Mouse (Mus musculus): ENCODE data around the gene Slc16a5. TPM values are rescaled to one million over a fixed set of nuclear protein-coding genes. Genes with fewer than 3 reads are reported as not detected.
"Not testable (repeated sequence)": the region's sequence is repeated elsewhere in the genome, so short reads cannot be mapped to it uniquely, and the experiment has no call there.

Slc16a5 gene
- polyA plus RNA-seq, 1 experiment from 2014 or later = 0.34 TPM

- no peak for DNase-seq (ENCODE audit: low spot score)
- Histone ChIP-seq H3K4me3 (no peak overlapping the region), H3K4me1 (peaks cover 32% of the 10 kb centered on the region), H3K27me3 (replicated peaks; ENCODE audit: low read depth, poor library complexity, severe bottlenecking) (no peaks in the 10 kb centered on the region), H3K27ac (replicated peaks) (no peak overlapping the region), H3K9me3 (0 out of 2 replicates have a peak, but pooled peaks cover 2% of the 10 kb centered on the region), H3K36me3 (replicated peaks) (no peaks in the 10 kb centered on the region)
- 87% methylated on average over 8 of the region's 8 CpGs for WGBS
Observed at GRCm38 (mm10) chr11:115451781-115452241, 10.5 kb upstream of the Slc16a5 start.

- Histone ChIP-seq H3K9me3 (0 out of 2 replicates have a peak, but pooled peaks cover 2% of the 10 kb centered on the region), H3K27ac (replicated peaks) (no peak overlapping the region), H3K4me3 (no peak overlapping the region), H3K27me3 (replicated peaks; ENCODE audit: low read depth, poor library complexity, severe bottlenecking) (no peaks in the 10 kb centered on the region), H3K4me1 (peaks cover 36% of the 10 kb centered on the region), H3K36me3 (replicated peaks) (no peaks in the 10 kb centered on the region)
- DNase-seq (ENCODE audit: low spot score) = no peak
- 90% methylated on average over 7 of the region's 7 CpGs for WGBS
Observed at GRCm38 (mm10) chr11:115452281-115452860, 9.9 kb upstream of the Slc16a5 start.

DNA sequence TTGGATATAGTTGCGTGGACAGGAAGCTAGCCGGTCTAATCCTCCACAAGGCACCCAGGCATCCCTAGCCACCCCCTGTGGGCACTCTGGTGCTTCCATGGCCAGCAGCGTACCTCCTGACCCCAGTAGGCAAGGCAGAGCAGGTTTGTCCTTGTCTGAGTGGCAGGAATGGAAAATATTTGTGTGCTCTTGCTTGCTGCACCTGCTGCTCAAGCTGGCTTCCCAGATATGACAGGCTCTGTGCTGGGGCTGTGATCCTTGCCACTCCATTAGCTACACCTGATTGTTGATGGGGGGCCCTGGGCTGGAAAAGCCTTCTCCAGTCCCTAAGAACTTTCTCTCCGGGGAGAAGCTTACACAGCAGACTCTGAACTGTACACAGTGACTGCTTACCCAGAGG, 9.0 kb upstream of the Slc16a5 start:
- DNase-seq (ENCODE audit: low spot score) = no peak
- no peak overlapping the region for H3K27ac ChIP-seq (replicated peaks)
- H3K4me1 ChIP-seq = peaks cover 36% of the 10 kb centered on the region
- no peak overlapping the region for H3K4me3 ChIP-seq
- no peaks in the 10 kb centered on the region for H3K36me3 ChIP-seq (replicated peaks)
- H3K9me3 ChIP-seq = 0 out of 2 replicates have a peak, but pooled peaks cover 2% of the 10 kb centered on the region
- 67% methylated on average over 4 of the region's 4 CpGs for WGBS
- no peaks in the 10 kb centered on the region for H3K27me3 ChIP-seq (replicated peaks; ENCODE audit: low read depth, poor library complexity, severe bottlenecking)

DNA sequence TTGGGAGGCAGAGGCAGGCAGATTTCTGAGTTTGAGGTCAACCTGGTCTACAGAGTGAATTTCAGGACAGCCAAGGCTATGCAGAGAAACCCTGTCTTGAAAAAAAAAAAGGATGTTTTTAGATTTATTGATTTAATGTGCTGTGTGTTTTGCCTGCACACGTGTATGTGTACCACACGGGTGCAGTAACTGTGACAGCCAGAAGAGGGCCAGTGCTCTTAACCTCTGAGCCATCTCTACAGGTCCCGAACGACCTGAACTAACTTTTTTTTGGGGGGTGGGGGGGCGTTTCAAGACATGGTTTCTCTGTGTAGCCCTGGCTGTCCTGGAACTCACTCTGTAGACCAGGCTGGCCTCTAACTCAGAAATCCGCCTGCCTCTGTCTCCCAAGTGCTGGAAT, 7.5 kb upstream of the Slc16a5 start:
- DNase-seq (ENCODE audit: low spot score); H3K4me3 ChIP-seq; H3K9me3 ChIP-seq; H3K27me3 ChIP-seq (replicated peaks; ENCODE audit: low read depth, poor library complexity, severe bottlenecking); H3K27ac ChIP-seq (replicated peaks); H3K36me3 ChIP-seq (replicated peaks): not testable (repeated sequence)
- H3K4me1 ChIP-seq = peaks cover 24% of the 10 kb centered on the region
- 86% methylated on average over 6 of the region's 6 CpGs for WGBS

GRCm38 (mm10) chr11:115455619-115456018, 6.7 kb upstream of the Slc16a5 start:
- Histone ChIP-seq H3K36me3 (replicated peaks) (no peaks in the 10 kb centered on the region), H3K27ac (replicated peaks) (no peak overlapping the region), H3K4me1 (peaks cover 22% of the 10 kb centered on the region), H3K4me3 (no peak overlapping the region), H3K27me3 (replicated peaks; ENCODE audit: low read depth, poor library complexity, severe bottlenecking) (no peaks in the 10 kb centered on the region), H3K9me3 (0 out of 2 replicates have a peak, but pooled peaks cover 2% of the 10 kb centered on the region)
- no peak for DNase-seq (ENCODE audit: low spot score)
- WGBS = 87% methylated on average over 15 of the region's 15 CpGs

- no peak overlapping the region for H3K4me3 ChIP-seq
- H3K36me3 ChIP-seq (replicated peaks) = no peaks in the 10 kb centered on the region
- no peak for DNase-seq (ENCODE audit: low spot score)
- H3K27ac ChIP-seq (replicated peaks) = no peak overlapping the region
- H3K9me3 ChIP-seq = 0 out of 2 replicates have a peak, but pooled peaks cover 2% of the 10 kb centered on the region
- WGBS = 89% methylated on average over 5 of the region's 5 CpGs
- peaks cover 26% of the 10 kb centered on the region for H3K4me1 ChIP-seq
- no peaks in the 10 kb centered on the region for H3K27me3 ChIP-seq (replicated peaks; ENCODE audit: low read depth, poor library complexity, severe bottlenecking)
Observed at GRCm38 (mm10) chr11:115456182-115456581, 6.1 kb upstream of the Slc16a5 start.

- H3K9me3 ChIP-seq = 0 out of 2 replicates have a peak, but pooled peaks cover 2% of the 10 kb centered on the region
- WGBS = 32% methylated on average over 6 of the region's 6 CpGs
- no peaks in the 10 kb centered on the region for H3K36me3 ChIP-seq (replicated peaks)
- H3K27ac ChIP-seq (replicated peaks) = no peak overlapping the region
- H3K27me3 ChIP-seq (replicated peaks; ENCODE audit: low read depth, poor library complexity, severe bottlenecking) = peaks cover 6% of the 10 kb centered on the region; the same call in 1 of the 2 replicates
- peaks cover 39% of the 10 kb centered on the region for H3K4me1 ChIP-seq
- DNase-seq (ENCODE audit: low spot score) = no peak
- no peak overlapping the region for H3K4me3 ChIP-seq
Observed at GRCm38 (mm10) chr11:115457405-115457804, 4.9 kb upstream of the Slc16a5 start.

DNA sequence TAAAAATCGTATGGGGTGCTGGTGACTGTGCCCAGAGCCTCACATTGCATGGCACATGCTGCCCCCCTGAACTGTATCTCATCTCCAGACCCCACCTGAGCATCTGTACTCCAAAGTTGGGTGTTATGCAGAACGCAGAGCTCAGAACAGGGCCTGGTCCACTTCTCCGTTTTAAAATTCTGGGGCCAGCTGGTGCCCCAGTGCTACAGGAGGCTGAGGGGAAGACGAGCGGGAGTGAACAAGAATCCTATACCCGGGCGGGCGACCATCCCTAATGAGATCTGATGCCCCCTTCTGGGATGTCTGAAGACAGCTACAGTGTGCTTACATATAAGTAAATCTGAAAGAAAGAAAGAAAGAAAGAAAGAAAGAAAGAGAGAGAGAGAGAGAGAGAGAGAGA, 1.3 kb upstream of the Slc16a5 start:
- Histone ChIP-seq H3K4me1 (peaks cover 47% of the 10 kb centered on the region), H3K4me3 (no peak overlapping the region), H3K9me3 (no peaks in the 10 kb centered on the region), H3K36me3 (replicated peaks) (no peaks in the 10 kb centered on the region), H3K27ac (replicated peaks) (no peak overlapping the region), H3K27me3 (replicated peaks; ENCODE audit: low read depth, poor library complexity, severe bottlenecking) (peaks cover 13% of the 10 kb centered on the region; the same call in 1 of the 2 replicates)
- no peak for DNase-seq (ENCODE audit: low spot score)
- 19% methylated on average over 8 of the region's 8 CpGs for WGBS

DNA sequence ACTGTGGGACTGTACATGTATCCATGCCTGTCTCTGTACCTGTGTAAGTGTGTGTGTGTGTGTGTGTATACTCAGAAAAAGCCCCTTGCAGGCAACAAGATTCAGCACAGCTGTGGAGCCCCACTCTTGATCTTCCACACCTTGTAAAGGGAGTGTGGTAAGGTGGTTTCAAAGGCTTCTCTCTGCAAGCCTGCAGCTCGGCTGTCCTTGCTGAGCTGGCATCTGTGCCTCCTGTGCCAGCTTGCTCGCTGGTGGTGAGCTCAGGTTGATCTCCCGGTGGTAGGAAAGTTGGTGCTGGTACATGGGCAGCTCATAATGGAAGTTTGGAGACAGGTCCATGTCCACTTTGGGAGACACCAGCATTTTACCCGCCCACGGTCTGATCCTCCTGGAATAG, 430 bp upstream of the Slc16a5 start:
- WGBS = 77% methylated on average over 5 of the region's 5 CpGs
- Histone ChIP-seq H3K36me3 (replicated peaks) (no peaks in the 10 kb centered on the region), H3K27me3 (replicated peaks; ENCODE audit: low read depth, poor library complexity, severe bottlenecking) (peaks cover 13% of the 10 kb centered on the region; the same call in 1 of the 2 replicates), H3K9me3 (no peaks in the 10 kb centered on the region), H3K27ac (replicated peaks) (no peak overlapping the region), H3K4me1 (peaks cover 49% of the 10 kb centered on the region), H3K4me3 (no peak overlapping the region)
- no peak for DNase-seq (ENCODE audit: low spot score)

DNA sequence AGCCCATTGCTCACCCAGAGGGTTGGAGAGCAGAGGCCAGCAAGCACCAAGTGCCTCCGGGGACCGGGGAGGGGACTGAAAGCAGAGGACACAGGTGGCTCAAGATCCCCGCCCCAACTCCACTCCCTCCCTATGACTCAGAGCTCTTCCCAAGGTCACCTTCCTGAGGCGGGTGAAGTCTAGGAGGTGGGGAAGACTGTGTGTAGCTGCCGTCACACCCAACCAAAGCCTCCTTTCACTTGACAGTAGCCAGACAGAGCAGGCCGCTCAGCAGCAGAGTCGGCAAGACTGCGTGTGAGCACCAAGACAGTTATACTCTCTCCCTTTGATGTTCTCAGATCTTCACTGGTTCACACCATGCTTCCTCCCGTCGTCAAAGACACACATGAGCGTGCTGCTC, 1.1 kb downstream of the Slc16a5 start:
- Histone ChIP-seq H3K36me3 (replicated peaks) (no peaks in the 10 kb centered on the region), H3K27ac (replicated peaks) (no peak overlapping the region), H3K4me1 (peaks cover 47% of the 10 kb centered on the region), H3K4me3 (no peak overlapping the region), H3K9me3 (no peaks in the 10 kb centered on the region), H3K27me3 (replicated peaks; ENCODE audit: low read depth, poor library complexity, severe bottlenecking) (peaks cover 13% of the 10 kb centered on the region; the same call in 1 of the 2 replicates)
- no peak for DNase-seq (ENCODE audit: low spot score)
- 82% methylated on average over 11 of the region's 11 CpGs for WGBS

DNA sequence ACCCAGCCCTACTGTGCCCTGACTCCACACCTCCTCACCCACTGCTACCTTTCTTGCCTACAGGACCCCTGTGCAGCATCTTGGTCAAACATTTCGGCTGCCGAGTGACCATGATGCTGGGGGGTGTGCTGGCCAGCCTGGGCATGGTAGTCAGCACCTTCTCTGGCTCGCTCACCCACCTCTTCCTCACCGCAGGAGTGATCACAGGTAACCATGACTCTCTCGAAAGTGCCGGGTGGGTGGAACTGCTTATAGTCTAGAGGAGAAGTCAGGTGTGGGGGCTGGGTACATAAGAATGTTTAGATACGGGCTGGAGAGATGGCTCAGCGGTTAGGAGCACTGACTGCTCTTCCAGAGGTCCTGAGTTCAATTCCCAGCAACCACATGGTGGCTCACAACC, 2.6 kb downstream of the Slc16a5 start:
- no peak overlapping the region for H3K27ac ChIP-seq (replicated peaks)
- H3K4me1 ChIP-seq = peaks cover 45% of the 10 kb centered on the region
- H3K4me3 ChIP-seq = no peak overlapping the region
- peaks cover 13% of the 10 kb centered on the region; the same call in 1 of the 2 replicates for H3K27me3 ChIP-seq (replicated peaks; ENCODE audit: low read depth, poor library complexity, severe bottlenecking)
- WGBS = 87% methylated on average over 8 of the region's 8 CpGs
- no peaks in the 10 kb centered on the region for H3K36me3 ChIP-seq (replicated peaks)
- DNase-seq (ENCODE audit: low spot score) = no peak
- H3K9me3 ChIP-seq = no peaks in the 10 kb centered on the region

DNA sequence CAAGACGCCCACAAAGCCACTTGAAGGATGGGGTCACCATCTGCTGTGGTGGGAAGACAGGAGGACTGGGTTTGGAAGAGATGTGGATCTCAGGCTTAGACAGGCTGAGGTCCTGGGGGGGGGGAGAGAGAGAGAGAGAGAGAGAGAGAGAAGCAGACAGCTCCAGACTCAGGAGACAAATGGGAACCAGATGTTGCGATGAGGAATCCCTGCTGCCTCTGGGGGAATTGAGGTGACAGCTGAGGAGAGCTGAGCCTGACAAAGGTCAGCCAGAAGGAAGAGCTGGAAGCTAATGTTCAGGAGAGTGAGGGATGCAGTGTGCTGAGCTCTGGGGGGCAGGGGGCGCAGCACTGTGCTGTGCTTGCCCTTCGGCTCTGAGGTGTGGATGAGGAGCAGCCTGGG, 4.9 kb downstream of the Slc16a5 start:
- Histone ChIP-seq H3K9me3 (no peaks in the 10 kb centered on the region), H3K36me3 (replicated peaks) (no peaks in the 10 kb centered on the region), H3K27me3 (replicated peaks; ENCODE audit: low read depth, poor library complexity, severe bottlenecking) (peaks cover 8% of the 10 kb centered on the region; the same call in 1 of the 2 replicates), H3K4me1 (peaks cover 33% of the 10 kb centered on the region), H3K4me3 (peak overlapping the region; percentile 11; the same call in 1 of the 2 replicates), H3K27ac (replicated peaks) (peak overlapping the region; percentile 52)
- DNase-seq (ENCODE audit: low spot score) = peak; percentile 77
- WGBS = 26% methylated on average over 4 of the region's 4 CpGs

DNA sequence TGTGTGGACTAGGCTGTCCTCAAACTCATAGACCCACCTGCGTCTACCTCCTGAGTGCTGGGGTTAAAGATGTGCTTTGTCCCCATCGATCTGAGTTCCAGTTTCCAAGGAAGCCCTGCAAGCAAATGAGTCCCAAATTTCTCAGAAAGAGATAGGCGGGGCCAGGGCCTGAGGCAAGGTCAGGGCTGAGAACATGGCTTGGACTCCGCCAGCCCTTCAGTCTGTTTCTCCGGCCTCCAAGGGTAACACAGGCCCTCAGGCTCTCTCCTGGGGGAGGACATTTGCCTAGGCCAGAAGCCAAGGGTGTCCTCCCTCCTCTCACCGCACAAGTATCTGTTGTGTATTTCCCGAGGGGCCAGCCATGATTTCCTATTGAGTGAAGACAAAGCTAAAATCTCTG, 9.9 kb downstream of the Slc16a5 start:
- H3K9me3 ChIP-seq = no peaks in the 10 kb centered on the region
- 83% methylated on average over 7 of the region's 7 CpGs for WGBS
- H3K27me3 ChIP-seq (replicated peaks; ENCODE audit: low read depth, poor library complexity, severe bottlenecking) = no peaks in the 10 kb centered on the region
- DNase-seq (ENCODE audit: low spot score) = no peak
- peak overlapping the region; percentile 91 for H3K27ac ChIP-seq (replicated peaks)
- H3K4me1 ChIP-seq = peaks cover 62% of the 10 kb centered on the region
- 0 out of 2 replicates have a peak overlapping the region, but pooled peaks have one; percentile 16 for H3K4me3 ChIP-seq
- no peaks in the 10 kb centered on the region for H3K36me3 ChIP-seq (replicated peaks)

Measured in embryonic facial prominence, embryonic 10.5 days (tissue).